Mouse (Mus musculus) left cerebral cortex, adult 8-10 months (tissue): ENCODE results near the gene Rpl6. TPM values are rescaled to one million over a fixed set of nuclear protein-coding genes. Genes with fewer than 3 reads are reported as not detected.

Experiments
- DNase-seq, 2 experiments: peaks; one replicate each; pipeline ENCODE4 v3.0.0; 2022; ENCODE audit warnings: low spot score in 2 of 2
- total RNA-seq, 4 experiments: library from RNA; stranded (reverse); gene quantifications; 2 replicates each; pipeline ENCODE4 v1.2.4; 2022

The Rpl6 gene
- total RNA-seq = 100 to 1,000 TPM; 495 to 632 (median 565) TPM

- peak; percentile 68 to 76 for DNase-seq
Measured at GRCm38 (mm10) chr5:121204132-121205089, at the start of gene Rpl6. Gene Rpl6 (plus strand): TSS chr5:121204481.

GRCm38 (mm10) chr5:121156121-121156520 lies 48.2 kb upstream of the Rpl6 start:
- DNase-seq = no peak

GRCm38 (mm10) chr5:121157017-121157416 lies 47.3 kb upstream of the Rpl6 start:
- no peak for DNase-seq

GRCm38 (mm10) chr5:121157489-121157888 lies 46.8 kb upstream of the Rpl6 start:
- DNase-seq = no peak

GRCm38 (mm10) chr5:121158966-121159365 lies 45.3 kb upstream of the Rpl6 start:
- DNase-seq = no peak

- no peak for DNase-seq
Measured at GRCm38 (mm10) chr5:121162285-121162684, 42.0 kb upstream of the Rpl6 start.

GRCm38 (mm10) chr5:121162923-121163322 lies 41.4 kb upstream of the Rpl6 start:
- no peak for DNase-seq

- no peak for DNase-seq
Measured at GRCm38 (mm10) chr5:121166884-121167283, 37.4 kb upstream of the Rpl6 start.

- no peak for DNase-seq
Measured at GRCm38 (mm10) chr5:121169588-121169987, 34.7 kb upstream of the Rpl6 start.

GRCm38 (mm10) chr5:121172835-121173234 lies 31.4 kb upstream of the Rpl6 start:
- DNase-seq = no peak

GRCm38 (mm10) chr5:121179077-121179857 lies 25.0 kb upstream of the Rpl6 start:
- DNase-seq = no peak

- no peak for DNase-seq
Measured at GRCm38 (mm10) chr5:121183269-121183668, 21.0 kb upstream of the Rpl6 start.

- no peak for DNase-seq
Measured at GRCm38 (mm10) chr5:121184375-121184774, 19.9 kb upstream of the Rpl6 start.

- DNase-seq = no peak
Measured at GRCm38 (mm10) chr5:121184945-121185551, 19.2 kb upstream of the Rpl6 start.

GRCm38 (mm10) chr5:121187580-121188001 lies 16.7 kb upstream of the Rpl6 start:
- peak; percentile 27 to 55 for DNase-seq

GRCm38 (mm10) chr5:121188265-121188664 lies 16.0 kb upstream of the Rpl6 start:
- DNase-seq = no peak

- DNase-seq = no peak
Measured at GRCm38 (mm10) chr5:121189182-121189581, 15.1 kb upstream of the Rpl6 start.

GRCm38 (mm10) chr5:121190210-121190835 lies 14.0 kb upstream of the Rpl6 start:
- DNase-seq = no peak

- DNase-seq = peak; percentile 27 to 77
Measured at GRCm38 (mm10) chr5:121190836-121191583, 13.3 kb upstream of the Rpl6 start, which contains the start of gene Ptpn11. Gene Ptpn11 (minus strand): TSS chr5:121191397.

- peak in 1 of 2 experiments; percentile 63 for DNase-seq
Measured at GRCm38 (mm10) chr5:121191584-121191906, 12.7 kb upstream of the Rpl6 start.

GRCm38 (mm10) chr5:121194173-121194572 lies 10.1 kb upstream of the Rpl6 start:
- DNase-seq = no peak
